Mouse (Mus musculus) kidney, embryonic 15.5 days (tissue): ENCODE results near the gene Nkain1. TPM values are rescaled to one million over a fixed set of nuclear protein-coding genes. Genes with fewer than 3 reads are reported as not detected.
A peak's percentile ranks its signal among the peaks of the same experiment; 100 is the strongest.

Experiments
- ATAC-seq: fragments of 200-750 bp; cut with Nextera tagmentation; replicated peaks from 2 replicates; pipeline ENCODE4 v1.8.0; 2017; ENCODE audit warnings: moderate TSS enrichment; ENCODE audit not compliant: low FRiP score
- H3K27ac ChIP-seq: fragments of 300-500 bp; sonication (generic); 2 replicates; pipeline ENCODE4 v1.5.1; 2015; ENCODE audit warnings: mild to moderate bottlenecking, inconsistent platforms
- H3K27me3 ChIP-seq: fragments of 300-500 bp; sonication (generic); 2 replicates; pipeline ENCODE4 v1.6.1; 2015; ENCODE audit warnings: inconsistent platforms
- H3K36me3 ChIP-seq: fragments of 300-500 bp; sonication (generic); 2 replicates; pipeline ENCODE4 v1.6.1; 2015; ENCODE audit warnings: inconsistent platforms
- H3K4me1 ChIP-seq: fragments of 300-500 bp; sonication (generic); 2 replicates; pipeline ENCODE4 v1.6.1; 2015; ENCODE audit warnings: inconsistent platforms
- H3K4me2 ChIP-seq: fragments of 300-500 bp; sonication (generic); 2 replicates; pipeline ENCODE4 v1.6.1; 2015; ENCODE audit warnings: moderate library complexity, mild to moderate bottlenecking, inconsistent platforms
- H3K4me3 ChIP-seq: fragments of 300-500 bp; sonication (generic); replicated peaks from 2 replicates; pipeline ENCODE4 v1.5.1; 2015; ENCODE audit warnings: mild to moderate bottlenecking, inconsistent platforms
- H3K9ac ChIP-seq: fragments of 300-500 bp; sonication (generic); 2 replicates; pipeline ENCODE4 v1.6.1; 2015; ENCODE audit warnings: mild to moderate bottlenecking, inconsistent platforms
- H3K9me3 ChIP-seq: fragments of 300-500 bp; sonication (generic); replicated peaks from 2 replicates; pipeline ENCODE4 v1.6.1; 2016; ENCODE audit warnings: inconsistent platforms
- WGBS: fragments of 180-500 bp; shearing (Covaris S2); methylation state at CpG from one replicate; pipeline ENCODE4 v1.1.7; 2015; ENCODE audit warnings: mixed read lengths; 5-methylcytosine and 5-hydroxymethylcytosine counted together
- polyA plus RNA-seq: library from polyadenylated mRNA; unstranded; fragments of >200 nt; fragmentation: Nextera tagmentation; extraction: Ambion mirVana; gene quantifications from 2 replicates; pipeline ENCODE4 v1.2.1, GENCODE M21; 2015

Nkain1 gene
- polyA plus RNA-seq, 1 experiment from 2014 or later: 2.4 TPM

GRCm38 (mm10) chr4:130527804-130528203, 46.2 kb downstream of the Nkain1 start:
- Histone ChIP-seq H3K27ac (no peak overlapping the region), H3K36me3 (no peaks in the 10 kb centered on the region), H3K9ac (no peak overlapping the region), H3K4me2 (no peak overlapping the region), H3K4me3 (no peak overlapping the region), H3K9me3 (no peaks in the 10 kb centered on the region), H3K4me1 (peaks cover 6% of the 10 kb centered on the region), H3K27me3 (no peaks in the 10 kb centered on the region)
- no peak for ATAC-seq
- 93% methylated on average over 1 of the region's 1 CpGs for WGBS

GRCm38 (mm10) chr4:130525041-130525440, 48.9 kb downstream of the Nkain1 start:
- H3K27me3 ChIP-seq: no peaks in the 10 kb centered on the region; the same call in 1 of the 2 replicates

GRCm38 (mm10) chr4:130521466-130521865, 52.5 kb downstream of the Nkain1 start:
- 92% methylated on average over 6 of the region's 6 CpGs for WGBS
- Histone ChIP-seq H3K4me3 (no peak overlapping the region), H3K27me3 (no peaks in the 10 kb centered on the region; the same call in 1 of the 2 replicates), H3K9me3 (no peaks in the 10 kb centered on the region), H3K9ac (no peak overlapping the region), H3K27ac (no peak overlapping the region), H3K4me2 (no peak overlapping the region), H3K4me1 (peaks cover 8% of the 10 kb centered on the region), H3K36me3 (no peaks in the 10 kb centered on the region)
- no peak for ATAC-seq

More at GRCm38 (mm10) chr4:130525041-130525440, 48.9 kb downstream of the Nkain1 start:
- H3K9ac ChIP-seq: no peak overlapping the region
- no peak overlapping the region for H3K4me2 ChIP-seq
- no peak for ATAC-seq
- WGBS: 56% methylated on average over 1 of the region's 1 CpGs
- H3K27ac ChIP-seq: no peak overlapping the region
- no peaks in the 10 kb centered on the region for H3K9me3 ChIP-seq
- no peaks in the 10 kb centered on the region for H3K36me3 ChIP-seq
- H3K4me3 ChIP-seq: no peak overlapping the region
- 0 out of 2 replicates have a peak, but pooled peaks cover 3% of the 10 kb centered on the region for H3K4me1 ChIP-seq

- WGBS: 1% methylated on average over 9 of the region's 9 CpGs
- Histone ChIP-seq H3K9me3 (no peaks in the 10 kb centered on the region), H3K27ac (peak overlapping the region; percentile 93; the same call in 1 of the 2 replicates), H3K9ac (0 out of 2 replicates have a peak overlapping the region, but pooled peaks have one; percentile 11), H3K4me2 (peak overlapping the region; percentile 87), H3K4me3 (peak overlapping the region; percentile 65), H3K4me1 (peaks cover 8% of the 10 kb centered on the region), H3K36me3 (no peaks in the 10 kb centered on the region), H3K27me3 (no peaks in the 10 kb centered on the region; the same call in 1 of the 2 replicates)
- ATAC-seq: no peak; the same call in 1 of the 2 replicates
These were observed 53.5 kb downstream of the Nkain1 start for GRCm38 (mm10) chr4:130520482-130520851.

GRCm38 (mm10) chr4:130519567-130520481, 54.1 kb downstream of the Nkain1 start:
- Histone ChIP-seq H3K4me1 (peaks cover 8% of the 10 kb centered on the region), H3K9ac (peak overlapping the region; percentile 79), H3K4me2 (peak overlapping the region; percentile 87), H3K9me3 (no peaks in the 10 kb centered on the region), H3K4me3 (peak overlapping the region; percentile 65), H3K36me3 (no peaks in the 10 kb centered on the region), H3K27me3 (no peaks in the 10 kb centered on the region; the same call in 1 of the 2 replicates), H3K27ac (peak overlapping the region; percentile 93)
- WGBS: 1% methylated on average over 40 of the region's 40 CpGs
- ATAC-seq: peak; percentile 99

- H3K27me3 ChIP-seq: no peaks in the 10 kb centered on the region; the same call in 1 of the 2 replicates
- H3K4me2 ChIP-seq: no peak overlapping the region
- no peak overlapping the region for H3K4me3 ChIP-seq
- peaks cover 8% of the 10 kb centered on the region for H3K4me1 ChIP-seq
- H3K27ac ChIP-seq: no peak overlapping the region
- no peaks in the 10 kb centered on the region for H3K9me3 ChIP-seq
- H3K36me3 ChIP-seq: no peaks in the 10 kb centered on the region
- ATAC-seq: no peak
- 90% methylated on average over 6 of the region's 6 CpGs for WGBS
- H3K9ac ChIP-seq: no peak overlapping the region
These were observed 57.5 kb downstream of the Nkain1 start for GRCm38 (mm10) chr4:130516490-130516889.

Other genes starting within 250 kb of the Nkain1 start
- 65.6 and 75.1 TPM in 2 replicates for gene Zcchc17, start 214.2 kb downstream of the Nkain1 start, polyA plus RNA-seq
- 165 and 173 TPM in 2 replicates for gene Snrnp40, start 214.0 kb downstream of the Nkain1 start, polyA plus RNA-seq
- gene Pum1, start 89.1 kb upstream of the Nkain1 start, polyA plus RNA-seq: 93.3 and 101 TPM in 2 replicates
- 22.3 and 26.5 TPM in 2 replicates for gene Sdc3, start 218.4 kb upstream of the Nkain1 start, polyA plus RNA-seq